Mouse (Mus musculus): ENCODE results near the gene Dpyd. TPM values are rescaled to one million over a fixed set of nuclear protein-coding genes. Genes with fewer than 3 reads are reported as not detected.

Gene Dpyd
- polyA plus RNA-seq, 1 experiment from 2014 or later: 8.1 TPM

- Histone ChIP-seq H3K4me2 (peak overlapping the region; percentile 41), H3K27me3 (replicated peaks) (no peaks in the 10 kb centered on the region), H3K36me3 (no peaks in the 10 kb centered on the region), H3K4me1 (no peaks in the 10 kb centered on the region), H3K4me3 (replicated peaks) (0 out of 2 replicates have a peak overlapping the region, but pooled peaks have one; percentile 1), H3K9me3 (replicated peaks) (no peaks in the 10 kb centered on the region), H3K9ac (replicated peaks) (0 out of 2 replicates have a peak overlapping the region, but pooled peaks have one; percentile 15), H3K27ac (replicated peaks) (no peak overlapping the region)
- WGBS: 43% methylated on average over 26 of the region's 26 CpGs
- ATAC-seq (ENCODE audit: low FRiP score): no peak
These were observed 825.6 kb downstream of the Dpyd start for GRCm38 (mm10) chr3:119387332-119388105.

- H3K4me1 ChIP-seq: no peaks in the 10 kb centered on the region
- H3K4me2 ChIP-seq: no peak overlapping the region
- ATAC-seq (ENCODE audit: low FRiP score): no peak
- H3K27me3 ChIP-seq (replicated peaks): no peaks in the 10 kb centered on the region
- no peak overlapping the region for H3K4me3 ChIP-seq (replicated peaks)
- no peaks in the 10 kb centered on the region for H3K9me3 ChIP-seq (replicated peaks)
- H3K27ac ChIP-seq (replicated peaks): no peak overlapping the region
- H3K36me3 ChIP-seq: no peaks in the 10 kb centered on the region
- no peak overlapping the region for H3K9ac ChIP-seq (replicated peaks)
- 53% methylated on average over 5 of the region's 5 CpGs for WGBS
These were observed 835.3 kb downstream of the Dpyd start for GRCm38 (mm10) chr3:119397205-119397604.

GRCm38 (mm10) chr3:119402836-119403728 lies 841.2 kb downstream of the Dpyd start:
- H3K9ac ChIP-seq (replicated peaks): no peak overlapping the region
- H3K4me2 ChIP-seq: no peak overlapping the region
- H3K27me3 ChIP-seq (replicated peaks): no peaks in the 10 kb centered on the region
- WGBS: 57% methylated on average over 7 of the region's 7 CpGs
- H3K4me3 ChIP-seq (replicated peaks): no peak overlapping the region
- no peaks in the 10 kb centered on the region for H3K9me3 ChIP-seq (replicated peaks)
- ATAC-seq (ENCODE audit: low FRiP score): peak; percentile 41; the same call in 1 of the 2 replicates
- H3K4me1 ChIP-seq: no peaks in the 10 kb centered on the region
- no peaks in the 10 kb centered on the region for H3K36me3 ChIP-seq
- H3K27ac ChIP-seq (replicated peaks): no peak overlapping the region

GRCm38 (mm10) chr3:119419087-119419709 lies 857.3 kb downstream of the Dpyd start:
- H3K4me2 ChIP-seq: no peak overlapping the region
- H3K27me3 ChIP-seq (replicated peaks): no peaks in the 10 kb centered on the region
- no peak overlapping the region for H3K9ac ChIP-seq (replicated peaks)
- H3K4me1 ChIP-seq: no peaks in the 10 kb centered on the region
- no peaks in the 10 kb centered on the region for H3K9me3 ChIP-seq (replicated peaks)
- no peak for ATAC-seq (ENCODE audit: low FRiP score)
- no peak overlapping the region for H3K27ac ChIP-seq (replicated peaks)
- no peak overlapping the region for H3K4me3 ChIP-seq (replicated peaks)
- 65% methylated on average over 9 of the region's 9 CpGs for WGBS
- no peaks in the 10 kb centered on the region for H3K36me3 ChIP-seq

GRCm38 (mm10) chr3:119419745-119420144 lies 857.8 kb downstream of the Dpyd start:
- Histone ChIP-seq H3K4me1 (no peaks in the 10 kb centered on the region), H3K9me3 (replicated peaks) (no peaks in the 10 kb centered on the region), H3K36me3 (no peaks in the 10 kb centered on the region), H3K4me3 (replicated peaks) (no peak overlapping the region), H3K9ac (replicated peaks) (no peak overlapping the region), H3K4me2 (no peak overlapping the region), H3K27me3 (replicated peaks) (no peaks in the 10 kb centered on the region), H3K27ac (replicated peaks) (no peak overlapping the region)
- 67% methylated on average over 2 of the region's 2 CpGs for WGBS
- ATAC-seq (ENCODE audit: low FRiP score): no peak

- Histone ChIP-seq H3K4me1 (no peaks in the 10 kb centered on the region), H3K4me3 (replicated peaks) (no peak overlapping the region), H3K36me3 (no peaks in the 10 kb centered on the region), H3K27me3 (replicated peaks) (no peaks in the 10 kb centered on the region), H3K4me2 (no peak overlapping the region), H3K9me3 (replicated peaks) (no peaks in the 10 kb centered on the region), H3K27ac (replicated peaks) (no peak overlapping the region), H3K9ac (replicated peaks) (no peak overlapping the region)
- WGBS: 56% methylated on average over 8 of the region's 8 CpGs
- peak; percentile 61 for ATAC-seq (ENCODE audit: low FRiP score)
These were observed 869.4 kb downstream of the Dpyd start for GRCm38 (mm10) chr3:119431339-119431738.

- Histone ChIP-seq H3K36me3 (no peaks in the 10 kb centered on the region), H3K4me3 (replicated peaks) (no peak overlapping the region), H3K9ac (replicated peaks) (no peak overlapping the region), H3K9me3 (replicated peaks) (no peaks in the 10 kb centered on the region), H3K4me1 (no peaks in the 10 kb centered on the region), H3K27ac (replicated peaks) (no peak overlapping the region), H3K27me3 (replicated peaks) (no peaks in the 10 kb centered on the region), H3K4me2 (no peak overlapping the region)
- no peak for ATAC-seq (ENCODE audit: low FRiP score)
- 60% methylated on average over 7 of the region's 7 CpGs for WGBS
These were observed 869.8 kb downstream of the Dpyd start for GRCm38 (mm10) chr3:119431757-119432156.

- Histone ChIP-seq H3K4me2 (no peak overlapping the region), H3K4me3 (replicated peaks) (no peak overlapping the region), H3K27ac (replicated peaks) (no peak overlapping the region), H3K4me1 (no peaks in the 10 kb centered on the region), H3K27me3 (replicated peaks) (no peaks in the 10 kb centered on the region), H3K9me3 (replicated peaks) (no peaks in the 10 kb centered on the region), H3K36me3 (no peaks in the 10 kb centered on the region), H3K9ac (replicated peaks) (no peak overlapping the region)
- no peak for ATAC-seq (ENCODE audit: low FRiP score)
- 55% methylated on average over 2 of the region's 2 CpGs for WGBS
These were observed 885.6 kb downstream of the Dpyd start for GRCm38 (mm10) chr3:119447559-119447958.

GRCm38 (mm10) chr3:119464073-119464472 lies 902.1 kb downstream of the Dpyd start:
- no peaks in the 10 kb centered on the region for H3K27me3 ChIP-seq (replicated peaks)

GRCm38 (mm10) chr3:119464479-119464878 lies 902.5 kb downstream of the Dpyd start:
- no peaks in the 10 kb centered on the region for H3K4me1 ChIP-seq
- H3K4me2 ChIP-seq: no peak overlapping the region
- H3K9me3 ChIP-seq (replicated peaks): no peaks in the 10 kb centered on the region
- H3K4me3 ChIP-seq (replicated peaks): no peak overlapping the region
- ATAC-seq (ENCODE audit: low FRiP score): no peak
- H3K27me3 ChIP-seq (replicated peaks): no peaks in the 10 kb centered on the region
- H3K9ac ChIP-seq (replicated peaks): no peak overlapping the region
- no peak overlapping the region for H3K27ac ChIP-seq (replicated peaks)
- 27% methylated on average over 1 of the region's 1 CpGs for WGBS
- no peaks in the 10 kb centered on the region for H3K36me3 ChIP-seq

More at GRCm38 (mm10) chr3:119464073-119464472, 902.1 kb downstream of the Dpyd start:
- Histone ChIP-seq H3K4me2 (no peak overlapping the region), H3K9ac (replicated peaks) (no peak overlapping the region), H3K27ac (replicated peaks) (no peak overlapping the region), H3K4me1 (no peaks in the 10 kb centered on the region), H3K4me3 (replicated peaks) (no peak overlapping the region), H3K36me3 (no peaks in the 10 kb centered on the region), H3K9me3 (replicated peaks) (no peaks in the 10 kb centered on the region)
- no peak for ATAC-seq (ENCODE audit: low FRiP score)
- WGBS: 54% methylated on average over 2 of the region's 2 CpGs

- H3K9ac ChIP-seq (replicated peaks): no peak overlapping the region
These were observed 905.8 kb downstream of the Dpyd start for GRCm38 (mm10) chr3:119467723-119468122.

More at GRCm38 (mm10) chr3:119467723-119468122, 905.8 kb downstream of the Dpyd start:
- no peak overlapping the region for H3K27ac ChIP-seq (replicated peaks)
- H3K4me3 ChIP-seq (replicated peaks): no peak overlapping the region
- H3K4me2 ChIP-seq: no peak overlapping the region
- no peak for ATAC-seq (ENCODE audit: low FRiP score)
- no peaks in the 10 kb centered on the region for H3K4me1 ChIP-seq
- H3K27me3 ChIP-seq (replicated peaks): no peaks in the 10 kb centered on the region
- no peaks in the 10 kb centered on the region for H3K9me3 ChIP-seq (replicated peaks)
- no peaks in the 10 kb centered on the region for H3K36me3 ChIP-seq
- WGBS: 76% methylated on average over 2 of the region's 2 CpGs
